Mouse (Mus musculus): ENCODE measurements around the gene Rpl27a.

GRCm38 (mm10) chr7:109497507-109497906, 21.4 kb upstream of the Rpl27a start:
- TF ChIP-seq MAX (IDR thresholded peaks at IDR 0.05): no peak
- TF ChIP-seq MYOD1 (IDR thresholded peaks at IDR 0.05; ENCODE audit: control insufficient read depth, insufficient read length, low read depth): no peak
